Mouse (Mus musculus) G1E (cell line): ENCODE measurements around the gene Syde1.

Experiments used
- CTCF ChIP-seq: IDR thresholded peaks from 2 replicates; pipeline ENCODE4 v1.5.1; 2012; ENCODE audit warnings: low read depth, low read length, inconsistent platforms, mixed read lengths
- GATA1 ChIP-seq: IDR thresholded peaks from 2 replicates; pipeline ENCODE4 v1.6.1; 2012; ENCODE audit warnings: borderline replicate concordance, low read length, inconsistent platforms, mixed read lengths
- TAL1 ChIP-seq: conservative IDR thresholded peaks from 2 replicates; pipeline ENCODE4 v1.6.1; 2012; ENCODE audit warnings: low read depth, low read length, inconsistent platforms, mixed read lengths

GRCm38 (mm10) chr10:78569686-78570085 is 22.1 kb downstream of the Syde1 start:
- TF ChIP-seq TAL1 = no peak
- no peak for TF ChIP-seq GATA1
- TF ChIP-seq CTCF = no peak
